Mouse (Mus musculus) liver, adult 2 months (tissue): ENCODE data around the gene BC080695.
"Not testable (repeated sequence)": the region's sequence is repeated elsewhere in the genome, so short reads cannot be mapped to it uniquely, and the experiment has no call there.

ENCODE experiments used
- CTCF ChIP-seq: fragments of 200-500 bp; IDR thresholded peaks from 2 replicates; pipeline ENCODE4 v1.5.1; 2011; ENCODE audit warnings: low read depth, low read length, control low read depth
- POLR2A ChIP-seq: fragments of 200-500 bp; IDR thresholded peaks from 2 replicates; pipeline ENCODE4 v1.6.1; 2011; ENCODE audit warnings: low read length, control low read depth; ENCODE audit not compliant: insufficient read depth; ENCODE audit errors: extremely low read depth

DNA sequence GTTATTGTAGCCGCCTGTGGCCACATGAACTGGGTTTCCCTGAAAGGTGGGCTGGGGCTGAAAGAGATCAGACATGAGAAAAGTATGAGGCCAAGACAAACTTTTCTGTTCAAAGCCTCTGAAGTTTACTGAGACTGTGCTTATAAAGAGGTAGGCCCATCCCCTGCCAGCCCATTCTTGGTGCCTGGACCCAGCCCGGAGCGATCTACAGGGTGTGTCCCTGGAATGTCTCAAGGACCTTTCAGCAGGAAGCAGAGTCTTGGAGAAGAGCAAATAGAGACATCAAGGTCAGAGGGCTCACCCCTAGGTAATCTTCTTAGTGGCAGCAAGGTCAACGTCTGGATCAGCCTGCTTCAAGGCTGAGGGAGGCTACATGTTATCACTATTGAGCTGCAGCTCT, 66.6 kb downstream of the BC080695 start:
- not testable (repeated sequence) for TF ChIP-seq POLR2A, CTCF
